Mouse (Mus musculus): ENCODE results near the gene Car8.

- TF ChIP-seq CTCF (conservative IDR thresholded peaks at IDR 0.05; ENCODE audit: insufficient read depth, insufficient read length, low read depth, low read length) (no peak), POLR2A (IDR thresholded peaks at IDR 0.05; ENCODE audit: low read depth, low read length) (no peak)
Measured at GRCm38 (mm10) chr4:8203367-8203766, 35.5 kb downstream of the Car8 start.
